Mouse (Mus musculus) ES-Bruce4 (cell line): Measurements from ENCODE around the gene Nrip2. TPM values are rescaled to one million over a fixed set of nuclear protein-coding genes. Genes with fewer than 3 reads are reported as not detected.
A peak's percentile ranks its signal among the peaks of the same experiment; 100 is the strongest.

Experiments used
- H3K27ac ChIP-seq: 2 replicates; pipeline ENCODE4 v1.5.1; 2012; ENCODE audit warnings: low read length, inconsistent platforms; ENCODE audit not compliant: insufficient read depth
- H3K27me3 ChIP-seq: 2 replicates; pipeline ENCODE4 v1.6.1; 2012; ENCODE audit warnings: mild to moderate bottlenecking, low read length, inconsistent platforms; ENCODE audit not compliant: control insufficient read depth, poor library complexity, insufficient read depth, severe bottlenecking
- H3K36me3 ChIP-seq: 2 replicates; pipeline ENCODE4 v1.6.1; 2012; ENCODE audit warnings: inconsistent platforms, mild to moderate bottlenecking, low read length, moderate library complexity; ENCODE audit not compliant: control insufficient read depth, poor library complexity, insufficient read depth, severe bottlenecking
- H3K4me1 ChIP-seq: one replicate; pipeline ENCODE4 v1.8.1; 2011; ENCODE audit warnings: low read length; ENCODE audit not compliant: control insufficient read depth, insufficient read depth
- H3K4me3 ChIP-seq: 2 replicates; pipeline ENCODE4 v1.5.1; 2011; ENCODE audit warnings: low read depth, mild to moderate bottlenecking, low read length
- H3K9ac ChIP-seq: 2 replicates; pipeline ENCODE4 v1.6.1; 2012; ENCODE audit warnings: low read depth, mild to moderate bottlenecking, inconsistent platforms; ENCODE audit not compliant: poor library complexity, severe bottlenecking
- H3K9me3 ChIP-seq: replicated peaks from 2 replicates; pipeline ENCODE4 v1.6.1; 2012; ENCODE audit warnings: mild to moderate bottlenecking, low read length, inconsistent platforms; ENCODE audit not compliant: control insufficient read depth, poor library complexity, insufficient read depth, severe bottlenecking
- CTCF ChIP-seq: IDR thresholded peaks from one replicate; pipeline ENCODE4 v1.8.1; 2011; ENCODE audit warnings: low read depth, low read length
- EP300 ChIP-seq: IDR thresholded peaks from 2 replicates; pipeline ENCODE4 v1.6.1; 2011; ENCODE audit warnings: low read depth, low read length; ENCODE audit not compliant: insufficient read depth
- POLR2A ChIP-seq: IDR thresholded peaks from one replicate; pipeline ENCODE4 v1.8.1; 2011; ENCODE audit warnings: low read length; ENCODE audit not compliant: insufficient read depth
- polyA plus RNA-seq: library from polyadenylated mRNA; stranded (reverse); fragments of >200 nt; gene quantifications from 2 replicates; pipeline ENCODE4 v1.2.4, GENCODE M21; 2011; ENCODE audit warnings: low read depth; ENCODE audit not compliant: missing spikeins, insufficient read depth, insufficient read length

Nrip2 gene
- polyA plus RNA-seq, 1 experiment = not detected

GRCm38 (mm10) chr6:128361901-128362300 is 37.2 kb upstream of the Nrip2 start:
- Histone ChIP-seq H3K4me1 (no peaks in the 10 kb centered on the region), H3K27me3 (no peaks in the 10 kb centered on the region), H3K4me3 (peak overlapping the region; percentile 99), H3K36me3 (peaks cover 30% of the 10 kb centered on the region), H3K9ac (peak overlapping the region; percentile 98), H3K27ac (peak overlapping the region; percentile 80; the same call in 1 of the 2 replicates), H3K9me3 (no peaks in the 10 kb centered on the region)
- TF ChIP-seq POLR2A (no peak), EP300 (no peak), CTCF (no peak)

GRCm38 (mm10) chr6:128362381-128363006 is 36.6 kb upstream of the Nrip2 start, which contains the start of the genes Rhno1 and Foxm1:
TSS of gene Rhno1 (minus strand) at chr6:128362911.
TSS of gene Foxm1 (plus strand) at chr6:128362967.
- Histone ChIP-seq H3K27ac (peak within 1 kb of the TSS; percentile 80), H3K36me3 (peaks cover 29% of the 10 kb centered on the region), H3K4me1 (no peaks in the 10 kb centered on the region), H3K9me3 (no peaks in the 10 kb centered on the region), H3K27me3 (no peaks in the 10 kb centered on the region), H3K9ac (peak within 1 kb of the TSS; percentile 98), H3K4me3 (peak within 1 kb of the TSS; percentile 99)
- TF ChIP-seq CTCF (no peak), POLR2A (no peak), EP300 (no peak)

- Histone ChIP-seq H3K36me3 (peaks cover 28% of the 10 kb centered on the region), H3K9me3 (no peaks in the 10 kb centered on the region), H3K27ac (peak overlapping the region; percentile 72), H3K4me3 (peak overlapping the region; percentile 99), H3K4me1 (no peaks in the 10 kb centered on the region), H3K27me3 (no peaks in the 10 kb centered on the region), H3K9ac (peak overlapping the region; percentile 98)
- TF ChIP-seq EP300 (no peak), CTCF (no peak), POLR2A (no peak)
Observed at GRCm38 (mm10) chr6:128363007-128363825, 35.9 kb upstream of the Nrip2 start.

- TF ChIP-seq CTCF = no peak
- no peak for TF ChIP-seq POLR2A
- no peak for TF ChIP-seq EP300
- H3K36me3 ChIP-seq = peaks cover 34% of the 10 kb centered on the region
- no peak overlapping the region for H3K27ac ChIP-seq
- no peak overlapping the region for H3K9ac ChIP-seq
- H3K27me3 ChIP-seq = no peaks in the 10 kb centered on the region
- no peaks in the 10 kb centered on the region for H3K4me1 ChIP-seq
- H3K9me3 ChIP-seq = no peaks in the 10 kb centered on the region
- no peak overlapping the region for H3K4me3 ChIP-seq
Observed at GRCm38 (mm10) chr6:128364721-128365120, 34.4 kb upstream of the Nrip2 start.

- H3K9me3 ChIP-seq = no peaks in the 10 kb centered on the region
- no peaks in the 10 kb centered on the region for H3K27me3 ChIP-seq
- no peaks in the 10 kb centered on the region for H3K4me1 ChIP-seq
- H3K36me3 ChIP-seq = peaks cover 50% of the 10 kb centered on the region
- no peak overlapping the region for H3K9ac ChIP-seq
- H3K27ac ChIP-seq = no peak overlapping the region
- H3K4me3 ChIP-seq = no peak overlapping the region
- TF ChIP-seq CTCF = no peak
- no peak for TF ChIP-seq POLR2A
- no peak for TF ChIP-seq EP300
Observed at GRCm38 (mm10) chr6:128366466-128366865, 32.6 kb upstream of the Nrip2 start.

GRCm38 (mm10) chr6:128370040-128370439 is 29.1 kb upstream of the Nrip2 start:
- peaks cover 77% of the 10 kb centered on the region for H3K36me3 ChIP-seq
- H3K4me3 ChIP-seq = no peak overlapping the region
- TF ChIP-seq POLR2A = no peak
- no peak for TF ChIP-seq EP300
- TF ChIP-seq CTCF = no peak
- no peak overlapping the region for H3K27ac ChIP-seq
- no peaks in the 10 kb centered on the region for H3K4me1 ChIP-seq
- H3K9ac ChIP-seq = no peak overlapping the region
- H3K9me3 ChIP-seq = no peaks in the 10 kb centered on the region
- no peaks in the 10 kb centered on the region for H3K27me3 ChIP-seq
